Mouse (Mus musculus) erythroblast, embryonic 14.5 days (primary cell): Measurements from ENCODE around the gene Mylpf. TPM values are rescaled to one million over a fixed set of nuclear protein-coding genes. Genes with fewer than 3 reads are reported as not detected.

Source experiments
- H3K27me3 ChIP-seq: 2 replicates; pipeline ENCODE4 v1.6.1; 2012; ENCODE audit warnings: inconsistent platforms; ENCODE audit not compliant: control insufficient read depth
- H3K36me3 ChIP-seq: 2 replicates; pipeline ENCODE4 v1.6.1; 2012; ENCODE audit warnings: mild to moderate bottlenecking, inconsistent platforms; ENCODE audit not compliant: control insufficient read depth
- H3K4me1 ChIP-seq: 2 replicates; pipeline ENCODE4 v1.6.1; 2012; ENCODE audit warnings: inconsistent platforms; ENCODE audit not compliant: control insufficient read depth
- H3K4me3 ChIP-seq: replicated peaks from 2 replicates; pipeline ENCODE3; 2012; ENCODE audit warnings: moderate library complexity, mild to moderate bottlenecking, inconsistent platforms
- H3K9me3 ChIP-seq: 2 replicates; pipeline ENCODE4 v1.6.1; 2012; ENCODE audit warnings: low read length, inconsistent platforms, mixed read lengths; ENCODE audit not compliant: control insufficient read depth
- GATA1 ChIP-seq: IDR thresholded peaks from 2 replicates; pipeline ENCODE4 v1.6.1; 2012; ENCODE audit warnings: low read length, inconsistent platforms, mixed read lengths
- TAL1 ChIP-seq: IDR thresholded peaks from 3 replicates; pipeline ENCODE4 v1.6.1; 2012; ENCODE audit warnings: low read length, inconsistent platforms, mixed read lengths
- polyA plus RNA-seq: library from polyadenylated mRNA; stranded (reverse); fragments of >175 nt; gene quantifications from 2 replicates; pipeline ENCODE4 v1.2.3, GENCODE M21; 2012

The Mylpf gene
- polyA plus RNA-seq, 1 experiment, result 2.0 TPM

DNA sequence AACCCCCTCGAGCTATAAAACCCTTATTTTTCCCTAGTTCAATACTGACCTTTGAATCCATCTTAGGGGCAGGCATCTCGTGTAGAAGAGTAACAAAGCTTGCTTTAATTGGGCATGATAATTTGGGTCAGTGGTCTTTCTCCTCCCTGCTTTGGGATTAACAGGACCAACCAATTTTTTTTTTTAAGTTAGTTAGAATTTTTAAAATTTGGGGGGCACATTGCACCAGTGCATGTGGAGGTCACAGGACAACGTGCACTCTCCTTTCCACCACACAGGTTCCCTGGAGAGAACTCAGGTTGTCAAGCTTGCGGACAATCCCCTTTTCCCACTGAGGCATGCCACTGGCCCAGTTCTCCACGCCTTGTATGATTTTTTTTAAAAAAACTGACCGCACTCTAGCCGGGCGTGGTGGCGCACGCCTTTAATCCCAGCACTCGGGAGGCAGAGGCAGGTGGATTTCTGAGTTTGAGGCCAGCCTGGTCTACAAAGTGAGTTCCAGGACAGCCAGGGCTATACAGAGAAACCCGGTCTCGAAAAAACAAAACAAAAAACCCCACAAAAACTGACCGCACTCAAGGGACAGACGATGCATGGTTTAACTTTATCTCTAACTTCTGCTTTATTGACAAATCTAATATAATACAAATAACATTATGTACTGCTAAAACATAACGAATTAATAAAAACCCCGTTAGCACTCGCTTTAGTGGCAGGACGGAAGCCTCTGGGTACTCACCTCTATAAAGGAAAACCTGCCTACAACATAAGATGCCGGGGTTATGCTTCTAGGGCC is 23.3 kb downstream of the Mylpf start:
- Histone ChIP-seq H3K4me1 (peaks cover 78% of the 10 kb centered on the region), H3K36me3 (peaks cover 52% of the 10 kb centered on the region)

DNA sequence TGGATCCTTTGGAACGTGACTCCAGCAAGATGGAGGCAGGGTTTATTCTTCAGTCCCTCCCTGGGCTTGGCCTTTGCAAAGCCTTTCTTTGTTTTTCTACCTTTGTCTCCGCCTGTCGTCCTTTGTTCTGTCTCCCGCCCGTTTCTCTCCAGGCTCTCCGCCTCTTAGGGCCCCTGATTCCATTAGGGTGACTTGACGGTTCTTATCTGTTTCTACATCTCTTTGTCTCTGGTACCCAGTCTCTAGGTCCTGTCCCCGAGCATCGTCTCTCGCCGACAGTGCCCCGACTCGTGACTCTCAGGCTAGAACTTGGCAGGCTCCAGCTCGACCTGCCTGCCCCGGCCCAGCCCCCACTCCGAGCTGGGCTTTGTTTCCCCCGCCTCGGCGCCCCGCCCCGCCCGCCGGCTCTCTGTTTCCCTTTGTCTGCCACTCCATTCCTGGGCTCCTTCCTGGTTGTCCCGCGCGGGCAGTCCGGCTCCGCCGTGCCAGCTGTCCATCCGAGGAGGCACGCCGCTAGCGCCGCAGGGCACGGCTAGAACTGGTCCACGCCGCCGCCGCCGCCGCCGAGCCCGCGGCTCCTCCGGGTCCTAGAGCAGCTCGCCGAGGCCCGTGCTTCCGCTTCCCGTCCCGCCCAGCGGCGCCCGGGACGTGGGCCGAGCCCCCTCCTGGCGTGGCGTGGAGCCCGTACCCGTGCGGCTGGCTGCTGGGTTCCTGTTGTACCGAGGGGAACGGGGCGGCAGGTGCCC is 24.1 kb downstream of the Mylpf start, which contains the start of the genes Zfp553 and Sept1:
Gene Zfp553 (plus strand): TSS at position 440 of the 746 bp plus-strand sequence.
Gene Sept1 (minus strand): TSS at position 509 of the 746 bp plus-strand sequence.
- H3K36me3 ChIP-seq, result peaks cover 53% of the 10 kb centered on the region
- no peaks in the 10 kb centered on the region for H3K27me3 ChIP-seq
- peaks cover 70% of the 10 kb centered on the region for H3K4me1 ChIP-seq
- peaks cover 14% of the 10 kb centered on the region for H3K9me3 ChIP-seq
- peak within 1 kb of the TSS; percentile 95 for H3K4me3 ChIP-seq
- no peak for TF ChIP-seq TAL1
- TF ChIP-seq GATA1, result peak; percentile 66

More for the DNA sequence above, 23.3 kb downstream of the Mylpf start:
- Histone ChIP-seq H3K4me3 (peak overlapping the region; percentile 95), H3K9me3 (peaks cover 14% of the 10 kb centered on the region), H3K27me3 (no peaks in the 10 kb centered on the region)
- TF ChIP-seq GATA1, result no peak
- TF ChIP-seq TAL1, result no peak

DNA sequence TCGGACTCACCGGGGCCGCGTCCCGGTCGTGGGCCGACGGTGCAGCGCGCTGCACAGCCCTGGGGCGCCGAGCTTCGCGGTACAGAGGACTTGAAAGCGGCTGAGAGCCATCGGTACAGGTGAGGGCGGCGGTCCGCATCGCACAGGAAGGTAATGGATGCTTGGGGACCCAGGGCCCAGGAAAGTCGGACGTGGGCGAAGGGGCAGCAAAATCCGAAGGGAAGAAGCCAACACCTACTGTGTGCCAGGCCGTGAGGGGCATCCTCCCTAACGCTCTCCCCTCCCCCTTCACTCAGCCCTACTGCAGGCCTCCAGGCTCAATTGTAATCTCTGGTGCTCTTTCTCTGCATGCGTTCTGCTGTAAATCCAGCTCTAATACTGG is 24.7 kb downstream of the Mylpf start:
- Histone ChIP-seq H3K4me1 (peaks cover 66% of the 10 kb centered on the region), H3K36me3 (peaks cover 58% of the 10 kb centered on the region), H3K9me3 (peaks cover 14% of the 10 kb centered on the region), H3K4me3 (peak overlapping the region; percentile 95), H3K27me3 (no peaks in the 10 kb centered on the region)
- TF ChIP-seq GATA1 (no peak), TAL1 (no peak)

DNA sequence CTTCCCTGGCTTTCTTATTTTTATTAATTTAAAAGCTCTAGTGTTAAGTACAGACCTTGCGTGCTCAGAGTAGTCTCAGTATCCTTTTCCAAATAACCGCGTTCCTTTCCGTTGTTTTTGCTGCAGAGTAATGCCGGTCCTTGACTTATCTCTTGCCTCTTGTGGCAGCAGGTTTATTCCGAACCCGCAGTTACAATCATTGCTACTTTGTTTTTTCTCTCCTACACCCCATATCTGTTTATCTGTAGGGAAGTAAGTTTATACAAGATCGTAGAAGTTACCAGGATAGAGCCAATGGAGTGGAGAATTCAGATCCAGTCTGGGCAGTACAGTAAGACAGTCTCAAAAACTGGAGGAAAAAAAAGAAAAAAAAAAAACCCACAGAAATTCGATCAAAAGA is 25.1 kb downstream of the Mylpf start:
- H3K9me3 ChIP-seq, result peaks cover 14% of the 10 kb centered on the region
- TF ChIP-seq TAL1, result no peak

GRCm38 (mm10) chr7:127234777-127235176 is 26.1 kb downstream of the Mylpf start:
- Histone ChIP-seq H3K4me1 (peaks cover 55% of the 10 kb centered on the region), H3K4me3 (no peak overlapping the region), H3K36me3 (peaks cover 55% of the 10 kb centered on the region)

More for the DNA sequence above, 25.1 kb downstream of the Mylpf start:
- peak overlapping the region; percentile 95 for H3K4me3 ChIP-seq
- H3K27me3 ChIP-seq, result no peaks in the 10 kb centered on the region
- peaks cover 63% of the 10 kb centered on the region for H3K4me1 ChIP-seq
- H3K36me3 ChIP-seq, result peaks cover 62% of the 10 kb centered on the region

GRCm38 (mm10) chr7:127243361-127243867 is 34.7 kb downstream of the Mylpf start:
- H3K27me3 ChIP-seq, result no peaks in the 10 kb centered on the region
- TF ChIP-seq TAL1, result no peak
- no peak for TF ChIP-seq GATA1
- H3K36me3 ChIP-seq, result peaks cover 26% of the 10 kb centered on the region
- peak overlapping the region; percentile 90 for H3K4me3 ChIP-seq
- H3K9me3 ChIP-seq, result peaks cover 3% of the 10 kb centered on the region; the same call in 1 of the 2 replicates
- H3K4me1 ChIP-seq, result peaks cover 37% of the 10 kb centered on the region

More at GRCm38 (mm10) chr7:127234777-127235176, 26.1 kb downstream of the Mylpf start:
- H3K27me3 ChIP-seq, result no peaks in the 10 kb centered on the region
- peaks cover 14% of the 10 kb centered on the region for H3K9me3 ChIP-seq
- no peak for TF ChIP-seq GATA1
- TF ChIP-seq TAL1, result no peak

DNA sequence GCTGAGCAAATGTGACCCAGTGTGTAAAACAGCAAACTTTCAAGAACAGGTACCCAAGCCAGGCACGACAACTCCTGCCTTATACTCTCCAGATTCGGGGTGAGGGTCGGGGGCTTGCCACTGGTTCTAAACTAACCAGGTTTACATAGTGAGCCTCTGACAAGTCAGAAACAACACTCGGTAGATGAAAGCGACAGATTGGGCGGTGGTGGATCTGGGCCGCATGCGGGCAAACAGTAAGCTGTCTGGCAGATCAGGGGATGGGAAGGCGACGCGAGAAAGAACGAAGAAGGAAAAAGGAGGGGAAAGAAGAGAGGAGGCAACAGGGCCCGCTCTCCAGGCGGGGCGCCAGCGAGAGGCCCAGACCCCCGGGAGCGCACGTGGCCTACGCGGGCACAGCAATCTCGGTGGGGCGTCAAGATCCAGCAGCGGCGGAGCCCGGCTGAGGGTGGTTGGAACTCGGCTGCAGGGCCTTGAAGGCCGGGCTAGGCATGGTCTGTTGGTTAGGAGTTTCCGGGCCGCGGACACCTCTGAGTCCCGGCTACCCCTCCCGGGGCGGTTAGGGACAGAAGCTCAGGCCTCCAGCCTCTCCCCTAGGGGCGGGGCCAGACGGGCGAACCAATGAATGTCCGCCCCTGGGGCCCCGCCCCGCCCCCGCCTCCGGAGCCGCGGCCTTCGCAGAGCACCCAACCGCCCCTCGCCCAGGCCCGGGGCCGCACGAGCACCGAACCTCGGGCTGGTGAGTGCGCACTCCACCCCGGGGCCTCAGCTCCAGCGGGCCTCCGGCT is 35.4 kb downstream of the Mylpf start, which contains the start of gene Zfp771:
Gene Zfp771 (plus strand): TSS at position 405 of the 788 bp plus-strand sequence.
- no peaks in the 10 kb centered on the region for H3K27me3 ChIP-seq
- H3K4me1 ChIP-seq, result peaks cover 37% of the 10 kb centered on the region
- H3K9me3 ChIP-seq, result peaks cover 3% of the 10 kb centered on the region; the same call in 1 of the 2 replicates
- peaks cover 28% of the 10 kb centered on the region for H3K36me3 ChIP-seq
- peak; percentile 63 for TF ChIP-seq GATA1
- TF ChIP-seq TAL1, result no peak
- H3K4me3 ChIP-seq, result peak within 1 kb of the TSS; percentile 90
